Mouse (Mus musculus) G1E (cell line): ENCODE measurements around the gene Klhl30. TPM values are rescaled to one million over a fixed set of nuclear protein-coding genes. Genes with fewer than 3 reads are reported as not detected.

Experiments
- ATAC-seq: 2 replicates; pipeline ENCODE4 v1.8.0; 2016; ENCODE audit warnings: mild to moderate bottlenecking; ENCODE audit not compliant: insufficient number of reproducible peaks, poor library complexity, low FRiP score, severe bottlenecking; ENCODE audit errors: extremely low read depth
- DNase-seq: peaks from one replicate; pipeline ENCODE4 v3.0.0; 2012; ENCODE audit warnings: low spot score
- H3K27me3 ChIP-seq: 2 replicates; pipeline ENCODE4 v1.6.1; 2012; ENCODE audit warnings: mild to moderate bottlenecking, low read length, inconsistent platforms; ENCODE audit not compliant: insufficient read depth
- H3K36me3 ChIP-seq: replicated peaks from 2 replicates; pipeline ENCODE3; 2012; ENCODE audit warnings: mild to moderate bottlenecking, inconsistent platforms
- H3K4me1 ChIP-seq: 2 replicates; pipeline ENCODE4 v1.6.1; 2012; ENCODE audit warnings: low read depth, low read length, inconsistent platforms, mixed read lengths; ENCODE audit not compliant: insufficient read depth
- H3K4me3 ChIP-seq: 2 replicates; pipeline ENCODE4 v1.5.1; 2012; ENCODE audit warnings: low read depth, mild to moderate bottlenecking, inconsistent platforms, low read length, moderate library complexity, mixed read lengths
- H3K9me3 ChIP-seq: replicated peaks from 2 replicates; pipeline ENCODE4 v1.6.1; 2012; ENCODE audit warnings: inconsistent platforms
- CTCF ChIP-seq: IDR thresholded peaks from 2 replicates; pipeline ENCODE4 v1.5.1; 2012; ENCODE audit warnings: low read depth, low read length, inconsistent platforms, mixed read lengths
- GATA1 ChIP-seq: IDR thresholded peaks from 2 replicates; pipeline ENCODE4 v1.6.1; 2012; ENCODE audit warnings: borderline replicate concordance, low read length, inconsistent platforms, mixed read lengths
- GATA2 ChIP-seq: IDR thresholded peaks from 2 replicates; pipeline ENCODE4 v1.6.1; 2012; ENCODE audit warnings: low read depth, low read length, inconsistent platforms, borderline replicate concordance
- POLR2AphosphoS5 ChIP-seq: IDR thresholded peaks from 2 replicates; pipeline ENCODE4 v1.6.1; 2012; ENCODE audit warnings: low read depth, low read length, inconsistent platforms; ENCODE audit not compliant: insufficient replicate concordance
- TAL1 ChIP-seq: conservative IDR thresholded peaks from 2 replicates; pipeline ENCODE4 v1.6.1; 2012; ENCODE audit warnings: low read depth, low read length, inconsistent platforms, mixed read lengths
- polyA plus RNA-seq: library from polyadenylated mRNA; stranded (reverse); fragments of >175 nt; gene quantifications from 2 replicates; pipeline ENCODE4 v1.2.3, GENCODE M21; 2012
- total RNA-seq, 2 experiments: library from RNA; stranded (forward) in 1 of 2; stranded (reverse) in 1 of 2; fragments of 200-1000 nt in 1 of 2; fragments of >200 nt in 1 of 2; fragmentation: Nextera tagmentation in 1 of 2; gene quantifications; 2 replicates each; pipeline ENCODE4 v1.2.3; 2014 to 2017

Gene Klhl30
- total and polyA plus RNA-seq, 3 experiments: 0.16 TPM; not detected in 2

DNA sequence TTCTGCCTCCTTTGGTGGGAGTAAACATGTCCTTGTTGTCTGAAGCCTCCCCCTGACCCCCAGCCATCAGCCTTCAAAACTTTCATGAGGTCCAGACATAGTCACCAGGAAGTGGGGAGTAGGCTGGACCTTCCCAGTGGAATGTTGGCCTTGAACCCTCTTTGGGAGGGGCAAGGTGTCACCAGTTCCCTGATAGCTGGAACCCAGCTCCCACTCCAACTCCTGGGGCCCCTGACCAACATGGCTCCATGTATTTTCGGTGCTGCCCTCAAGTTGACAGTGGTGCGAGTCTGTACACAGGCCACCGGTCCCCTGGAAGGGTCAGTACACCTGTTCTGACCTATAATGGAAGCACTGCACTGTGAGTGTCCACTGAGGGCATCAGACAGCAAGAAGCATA lies 16.5 kb downstream of the Klhl30 start:
- H3K4me3 ChIP-seq: peak overlapping the region; percentile 72; the same call in 1 of the 2 replicates
- DNase-seq (no peak), ATAC-seq (no peak)
- H3K36me3 ChIP-seq: peaks cover 45% of the 10 kb centered on the region
- no peak for TF ChIP-seq CTCF
- no peak for TF ChIP-seq GATA2
- no peak for TF ChIP-seq TAL1
- no peak for TF ChIP-seq GATA1
- no peak for TF ChIP-seq POLR2AphosphoS5
- H3K27me3 ChIP-seq: peaks cover 22% of the 10 kb centered on the region
- no peaks in the 10 kb centered on the region for H3K9me3 ChIP-seq
- peaks cover 31% of the 10 kb centered on the region for H3K4me1 ChIP-seq

DNA sequence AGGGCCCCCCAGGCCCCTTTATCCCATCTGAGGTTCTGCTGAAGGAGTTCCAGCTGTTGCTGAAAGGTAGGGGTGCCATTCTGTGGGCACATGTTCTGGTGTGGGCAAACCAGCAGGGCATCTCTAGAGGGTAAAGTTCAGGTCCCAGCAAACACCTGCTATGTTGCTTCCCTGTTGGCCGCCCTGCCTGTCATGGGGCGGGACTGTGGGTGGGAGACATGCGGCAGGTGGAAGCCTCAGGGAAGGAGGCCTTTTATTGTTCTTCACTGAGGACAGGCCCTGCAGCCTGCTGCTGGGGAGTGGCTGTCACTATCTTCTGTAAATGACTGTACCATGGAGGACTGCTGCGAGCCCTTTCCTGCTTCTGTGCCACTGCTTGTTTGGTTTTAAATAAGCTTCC lies 18.6 kb downstream of the Klhl30 start:
- TF ChIP-seq CTCF (no peak), TAL1 (no peak), POLR2AphosphoS5 (no peak), GATA2 (no peak), GATA1 (no peak)
- peak; percentile 4 for DNase-seq
- peaks cover 50% of the 10 kb centered on the region for H3K4me1 ChIP-seq
- H3K9me3 ChIP-seq: no peaks in the 10 kb centered on the region
- H3K4me3 ChIP-seq: no peak overlapping the region
- H3K27me3 ChIP-seq: peaks cover 10% of the 10 kb centered on the region
- H3K36me3 ChIP-seq: peaks cover 66% of the 10 kb centered on the region
- ATAC-seq: no peak

GRCm38 (mm10) chr1:91370055-91370454 lies 19.2 kb downstream of the Klhl30 start:
- ATAC-seq: no peak
- TF ChIP-seq CTCF (no peak), POLR2AphosphoS5 (peak; percentile 27; the same call in 1 of the 2 replicates)
- H3K4me1 ChIP-seq: peaks cover 55% of the 10 kb centered on the region
- no peak for DNase-seq
- no peaks in the 10 kb centered on the region for H3K9me3 ChIP-seq
- 0 out of 2 replicates have a peak overlapping the region, but pooled peaks have one; percentile 2 for H3K4me3 ChIP-seq
- H3K36me3 ChIP-seq: peaks cover 73% of the 10 kb centered on the region
- peaks cover 4% of the 10 kb centered on the region for H3K27me3 ChIP-seq

DNA sequence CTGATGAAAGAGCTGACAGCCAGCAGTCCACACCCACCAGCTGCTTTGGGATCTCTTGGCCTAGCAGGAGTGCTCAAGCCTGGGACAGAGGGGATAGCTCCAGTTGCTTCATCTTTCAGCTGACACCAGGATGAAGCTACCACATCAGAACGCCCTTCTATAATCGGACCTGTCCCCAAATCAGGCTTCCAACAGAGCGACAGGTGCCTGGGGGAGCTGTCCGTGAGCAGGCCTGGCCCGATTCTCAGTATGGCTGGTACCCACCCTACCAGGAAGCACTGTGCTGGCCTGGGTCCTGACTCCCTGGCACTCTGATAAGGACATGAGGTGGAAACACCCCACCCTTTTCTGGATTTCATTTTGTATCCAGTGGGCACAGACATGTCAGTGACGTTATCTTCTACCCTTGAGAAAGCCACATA lies 22.6 kb downstream of the Klhl30 start:
- ATAC-seq: no peak
- H3K36me3 ChIP-seq: peaks cover 100% of the 10 kb centered on the region
- TF ChIP-seq POLR2AphosphoS5 (no peak), TAL1 (no peak), CTCF (no peak), GATA2 (no peak), GATA1 (no peak)

GRCm38 (mm10) chr1:91380453-91381090 lies 29.8 kb downstream of the Klhl30 start:
- peak; percentile 70 for DNase-seq

More for the DNA sequence above, 22.6 kb downstream of the Klhl30 start:
- Histone ChIP-seq H3K27me3 (no peaks in the 10 kb centered on the region), H3K4me3 (no peak overlapping the region), H3K9me3 (no peaks in the 10 kb centered on the region), H3K4me1 (peaks cover 45% of the 10 kb centered on the region)
- no peak for DNase-seq

GRCm38 (mm10) chr1:91381091-91381471 lies 30.3 kb downstream of the Klhl30 start:
- ATAC-seq: no peak
- H3K4me1 ChIP-seq: peaks cover 21% of the 10 kb centered on the region

More at GRCm38 (mm10) chr1:91380453-91381090, 29.8 kb downstream of the Klhl30 start:
- peak; percentile 73 for ATAC-seq
- peak; percentile 96 for TF ChIP-seq CTCF
- no peak for TF ChIP-seq GATA2
- no peaks in the 10 kb centered on the region for H3K9me3 ChIP-seq
- peaks cover 96% of the 10 kb centered on the region for H3K36me3 ChIP-seq
- H3K27me3 ChIP-seq: no peaks in the 10 kb centered on the region
- no peak overlapping the region for H3K4me3 ChIP-seq
- peaks cover 25% of the 10 kb centered on the region for H3K4me1 ChIP-seq

More at GRCm38 (mm10) chr1:91381091-91381471, 30.3 kb downstream of the Klhl30 start:
- peaks cover 96% of the 10 kb centered on the region for H3K36me3 ChIP-seq
- H3K9me3 ChIP-seq: no peaks in the 10 kb centered on the region
- H3K27me3 ChIP-seq: no peaks in the 10 kb centered on the region
- TF ChIP-seq GATA1 (no peak), TAL1 (no peak), POLR2AphosphoS5 (no peak), CTCF (no peak), GATA2 (no peak)
- H3K4me3 ChIP-seq: no peak overlapping the region
- no peak for DNase-seq
